Mouse (Mus musculus) adrenal gland, postnatal 10 days (tissue): ENCODE results near the gene Zfp142. TPM values are rescaled to one million over a fixed set of nuclear protein-coding genes. Genes with fewer than 3 reads are reported as not detected.

Source experiments
- microRNA-seq: library from miRNA; unstranded; fragments of <30 nt; microRNA quantifications from one replicate; pipeline ENCODE4 v1.2.0, GENCODE M21; 2021
- total RNA-seq, 2 experiments: library from RNA; stranded (reverse); gene quantifications; 2 replicates each; pipeline ENCODE4 v1.2.3; 2021

Zfp142 gene
- total RNA-seq, 2 experiments from 2014 or later, result 11.6 to 15.3 TPM

Small RNA genes within 50 kb of the gene (microRNA-seq; reads per million reads assigned to microRNA genes)
- gene Gm25035, result not detected

Other genes starting within 250 kb of the Zfp142 start
- gene Catip, start 226.1 kb downstream of the Zfp142 start, total RNA-seq, result under 1 TPM; 0.33 to 0.45 TPM
- gene Slc11a1, start 213.1 kb downstream of the Zfp142 start, total RNA-seq, result 1 to 10 TPM; 8.2 to 8.9 TPM
- gene Ctdsp1, start 196.7 kb downstream of the Zfp142 start, total RNA-seq, result 100 to 1,000 TPM; 132 to 142 TPM
- gene Vil1, start 178.9 kb downstream of the Zfp142 start, total RNA-seq, result 1 to 10 TPM; 2.6 to 2.9 TPM
- gene Cnot9, start 82.2 kb downstream of the Zfp142 start, total RNA-seq, result 10 to 100 TPM; 31.7 to 35.0 TPM
- 1 to 10 TPM in 1 of 2 experiments, under 1 TPM in 1; 0.99 to 2.0 TPM for gene Plcd4, start 45.4 kb downstream of the Zfp142 start, total RNA-seq
- 10 to 100 TPM; 18.8 to 20.4 TPM for gene Usp37, start 44.0 kb downstream of the Zfp142 start, total RNA-seq
- gene Bcs1l, start within 50 bp of the Zfp142 start, total RNA-seq, result 10 to 100 TPM; 29.1 to 38.2 TPM
- 10 to 100 TPM; 45.5 to 46.0 TPM for gene Rnf25, start 13.2 kb upstream of the Zfp142 start, total RNA-seq
- 1 to 10 TPM; 2.8 to 3.2 TPM for gene Stk36, start 13.2 kb upstream of the Zfp142 start, total RNA-seq
- 10 to 100 TPM; 15.0 to 25.9 TPM for gene Ttll4, start 73.5 kb upstream of the Zfp142 start, total RNA-seq
- 10 to 100 TPM; 15.1 to 15.2 TPM for gene Cyp27a1, start 125.3 kb upstream of the Zfp142 start, total RNA-seq
- 1 to 10 TPM in 1 of 2 experiments, under 1 TPM in 1; 0.69 to 1.1 TPM for gene Prkag3, start 161.0 kb upstream of the Zfp142 start, total RNA-seq
- gene Wnt6, start 183.6 kb upstream of the Zfp142 start, total RNA-seq, result 1 to 10 TPM; 2.6 to 4.2 TPM
- under 1 TPM; 0.27 to 0.57 TPM for gene Wnt10a, start 203.3 kb upstream of the Zfp142 start, total RNA-seq